Mouse (Mus musculus) liver, embryonic 16.5 days (tissue): ENCODE data around the gene Top2b. TPM values are rescaled to one million over a fixed set of nuclear protein-coding genes. Genes with fewer than 3 reads are reported as not detected.

Source experiments
- ATAC-seq: fragments of 200-750 bp; cut with Nextera tagmentation; 2 replicates; pipeline ENCODE4 v1.8.0; 2017; ENCODE audit warnings: low read depth, mild to moderate bottlenecking, moderate number of reproducible peaks, moderate library complexity
- H3K27ac ChIP-seq: fragments of 300-500 bp; sonication (generic); 2 replicates; pipeline ENCODE4 v1.5.1; 2014; ENCODE audit warnings: mild to moderate bottlenecking, low read length
- H3K27me3 ChIP-seq: fragments of 300-500 bp; sonication (generic); 2 replicates; pipeline ENCODE4 v1.6.1; 2014; ENCODE audit warnings: low read depth, low read length, mixed read lengths; ENCODE audit not compliant: control insufficient read depth, insufficient read depth
- H3K36me3 ChIP-seq: fragments of 300-500 bp; sonication (generic); 2 replicates; pipeline ENCODE4 v1.6.1; 2014; ENCODE audit warnings: mild to moderate bottlenecking; ENCODE audit not compliant: control insufficient read depth, insufficient read depth
- H3K4me1 ChIP-seq: fragments of 300-500 bp; sonication (generic); 2 replicates; pipeline ENCODE4 v1.6.1; 2014; ENCODE audit warnings: low read depth, low read length, mixed read lengths; ENCODE audit not compliant: control insufficient read depth
- H3K4me2 ChIP-seq: fragments of 300-500 bp; sonication (generic); 2 replicates; pipeline ENCODE4 v1.6.1; 2014; ENCODE audit warnings: low read depth, low read length, mixed read lengths
- H3K4me3 ChIP-seq: fragments of 300-500 bp; sonication (generic); 2 replicates; pipeline ENCODE4 v1.5.1; 2014; ENCODE audit warnings: low read depth, mild to moderate bottlenecking, low read length
- H3K9ac ChIP-seq: fragments of 300-500 bp; sonication (generic); 2 replicates; pipeline ENCODE4 v1.6.1; 2014; ENCODE audit warnings: low read depth, low read length
- H3K9me3 ChIP-seq: fragments of 300-500 bp; sonication (generic); replicated peaks from 2 replicates; pipeline ENCODE4 v1.6.1; 2016; ENCODE audit warnings: low read length; ENCODE audit not compliant: control insufficient read depth
- WGBS: fragments of 180-500 bp; shearing (Covaris S2); extraction: QIAGEN DNeasy Blood & Tissue Kit; methylation state at CpG from one replicate; pipeline ENCODE4 v1.1.7; 2014; ENCODE audit not compliant: insufficient replicate concordance; 5-methylcytosine and 5-hydroxymethylcytosine counted together
- polyA plus RNA-seq: library from polyadenylated mRNA; unstranded; fragments of >200 nt; fragmentation: Nextera tagmentation; extraction: Ambion mirVana; gene quantifications from 2 replicates; pipeline ENCODE4 v1.2.1, GENCODE M21; 2015

The Top2b gene
- 12.5 and 13.6 TPM in 2 replicates for polyA plus RNA-seq

GRCm38 (mm10) chr14:16364878-16365337, at the start of gene Top2b:
Top2b (plus strand) TSS chr14:16365179.
- H3K27me3 ChIP-seq: no peaks in the 10 kb centered on the region
- peak within 1 kb of the TSS; percentile 99 for H3K4me2 ChIP-seq
- no peaks in the 10 kb centered on the region for H3K9me3 ChIP-seq
- H3K36me3 ChIP-seq: no peaks in the 10 kb centered on the region
- peak within 1 kb of the TSS; percentile 99 for H3K9ac ChIP-seq
- H3K4me1 ChIP-seq: peaks cover 17% of the 10 kb centered on the region
- WGBS: under 1% methylated on average over 32 of the region's 32 CpGs
- ATAC-seq: peak; percentile 98
- H3K4me3 ChIP-seq: peak within 1 kb of the TSS; percentile 96
- H3K27ac ChIP-seq: peak within 1 kb of the TSS; percentile 97

- H3K4me1 ChIP-seq: peaks cover 2% of the 10 kb centered on the region; the same call in 1 of the 2 replicates
- 67% methylated on average over 1 of the region's 1 CpGs for WGBS
- H3K9me3 ChIP-seq: no peaks in the 10 kb centered on the region
- no peak overlapping the region for H3K27ac ChIP-seq
- no peaks in the 10 kb centered on the region for H3K27me3 ChIP-seq
- H3K36me3 ChIP-seq: no peaks in the 10 kb centered on the region
- no peak overlapping the region for H3K4me3 ChIP-seq
- H3K9ac ChIP-seq: no peak overlapping the region
- ATAC-seq: no peak
- no peak overlapping the region for H3K4me2 ChIP-seq
Measured at GRCm38 (mm10) chr14:16316715-16317114, 48.3 kb upstream of the Top2b start.

- no peak overlapping the region for H3K9ac ChIP-seq
- 75% methylated on average over 2 of the region's 2 CpGs for WGBS
- H3K4me3 ChIP-seq: no peak overlapping the region
- no peaks in the 10 kb centered on the region for H3K9me3 ChIP-seq
- H3K36me3 ChIP-seq: no peaks in the 10 kb centered on the region
- H3K4me2 ChIP-seq: no peak overlapping the region
- no peaks in the 10 kb centered on the region for H3K4me1 ChIP-seq
- no peak for ATAC-seq
- H3K27ac ChIP-seq: no peak overlapping the region
- H3K27me3 ChIP-seq: no peaks in the 10 kb centered on the region
Measured at GRCm38 (mm10) chr14:16319818-16320217, 45.2 kb upstream of the Top2b start.

GRCm38 (mm10) chr14:16324394-16324793, 40.6 kb upstream of the Top2b start:
- H3K9ac ChIP-seq: no peak overlapping the region
- H3K36me3 ChIP-seq: no peaks in the 10 kb centered on the region
- ATAC-seq: no peak
- 64% methylated on average over 4 of the region's 4 CpGs for WGBS
- H3K27ac ChIP-seq: no peak overlapping the region
- H3K4me2 ChIP-seq: no peak overlapping the region
- H3K4me3 ChIP-seq: no peak overlapping the region
- no peaks in the 10 kb centered on the region for H3K9me3 ChIP-seq
- no peaks in the 10 kb centered on the region for H3K27me3 ChIP-seq
- no peaks in the 10 kb centered on the region for H3K4me1 ChIP-seq

GRCm38 (mm10) chr14:16325208-16325607, 39.8 kb upstream of the Top2b start:
- WGBS: 8% methylated on average over 1 of the region's 1 CpGs
- H3K9me3 ChIP-seq: no peaks in the 10 kb centered on the region

GRCm38 (mm10) chr14:16328531-16328930, 36.4 kb upstream of the Top2b start:
- no peak overlapping the region for H3K9ac ChIP-seq
- 30% methylated on average over 2 of the region's 2 CpGs for WGBS
- H3K9me3 ChIP-seq: no peaks in the 10 kb centered on the region
- H3K36me3 ChIP-seq: no peaks in the 10 kb centered on the region
- ATAC-seq: no peak
- no peak overlapping the region for H3K4me2 ChIP-seq
- no peaks in the 10 kb centered on the region for H3K27me3 ChIP-seq
- no peak overlapping the region for H3K27ac ChIP-seq
- H3K4me3 ChIP-seq: no peak overlapping the region
- no peaks in the 10 kb centered on the region for H3K4me1 ChIP-seq

More at GRCm38 (mm10) chr14:16325208-16325607, 39.8 kb upstream of the Top2b start:
- Histone ChIP-seq H3K27ac (no peak overlapping the region), H3K9ac (no peak overlapping the region), H3K4me2 (no peak overlapping the region), H3K4me1 (no peaks in the 10 kb centered on the region), H3K36me3 (no peaks in the 10 kb centered on the region), H3K27me3 (no peaks in the 10 kb centered on the region), H3K4me3 (no peak overlapping the region)
- ATAC-seq: no peak

- ATAC-seq: no peak
- Histone ChIP-seq H3K4me2 (no peak overlapping the region), H3K4me3 (no peak overlapping the region), H3K9me3 (no peaks in the 10 kb centered on the region), H3K36me3 (no peaks in the 10 kb centered on the region), H3K9ac (no peak overlapping the region), H3K27me3 (no peaks in the 10 kb centered on the region), H3K27ac (no peak overlapping the region), H3K4me1 (no peaks in the 10 kb centered on the region)
- 48% methylated on average over 5 of the region's 5 CpGs for WGBS
Measured at GRCm38 (mm10) chr14:16328959-16329480, 36.0 kb upstream of the Top2b start.

GRCm38 (mm10) chr14:16329756-16330155, 35.2 kb upstream of the Top2b start:
- Histone ChIP-seq H3K27ac (no peak overlapping the region), H3K9me3 (no peaks in the 10 kb centered on the region), H3K4me3 (no peak overlapping the region), H3K4me1 (no peaks in the 10 kb centered on the region), H3K36me3 (no peaks in the 10 kb centered on the region), H3K27me3 (no peaks in the 10 kb centered on the region), H3K9ac (no peak overlapping the region), H3K4me2 (no peak overlapping the region)
- 40% methylated on average over 3 of the region's 3 CpGs for WGBS
- no peak for ATAC-seq

- no peak overlapping the region for H3K4me2 ChIP-seq
- H3K27ac ChIP-seq: no peak overlapping the region
- no peaks in the 10 kb centered on the region for H3K9me3 ChIP-seq
- H3K4me3 ChIP-seq: no peak overlapping the region
- no peaks in the 10 kb centered on the region for H3K27me3 ChIP-seq
- H3K9ac ChIP-seq: no peak overlapping the region
- peaks cover 7% of the 10 kb centered on the region; the same call in 1 of the 2 replicates for H3K4me1 ChIP-seq
- 62% methylated on average over 3 of the region's 3 CpGs for WGBS
- no peak for ATAC-seq
- no peaks in the 10 kb centered on the region for H3K36me3 ChIP-seq
Measured at GRCm38 (mm10) chr14:16334260-16334659, 30.7 kb upstream of the Top2b start.
